Mouse (Mus musculus): Measurements from ENCODE around the gene Prtg. TPM values are rescaled to one million over a fixed set of nuclear protein-coding genes. Genes with fewer than 3 reads are reported as not detected.

Gene Prtg
- polyA plus RNA-seq, 1 experiment from 2014 or later: 0.43 TPM

GRCm38 (mm10) chr9:72844496-72844895 lies 37.8 kb downstream of the Prtg start:
- WGBS: 95% methylated on average over 5 of the region's 5 CpGs
- Histone ChIP-seq H3K9ac (no peak overlapping the region), H3K36me3 (ENCODE audit: poor library complexity, severe bottlenecking) (no peaks in the 10 kb centered on the region)

GRCm38 (mm10) chr9:72846160-72846559 lies 39.5 kb downstream of the Prtg start:
- H3K36me3 ChIP-seq (ENCODE audit: poor library complexity, severe bottlenecking): no peaks in the 10 kb centered on the region
- no peak overlapping the region for H3K9ac ChIP-seq
- H3K27ac ChIP-seq: no peak overlapping the region
- WGBS: 91% methylated on average over 4 of the region's 4 CpGs
- no peaks in the 10 kb centered on the region; the same call in 1 of the 2 replicates for H3K27me3 ChIP-seq
- no peaks in the 10 kb centered on the region for H3K4me1 ChIP-seq
- H3K9me3 ChIP-seq (replicated peaks): 0 out of 2 replicates have a peak, but pooled peaks cover 4% of the 10 kb centered on the region
- no peak for ATAC-seq
- H3K4me3 ChIP-seq: no peak overlapping the region
- H3K4me2 ChIP-seq: no peak overlapping the region

More at GRCm38 (mm10) chr9:72844496-72844895, 37.8 kb downstream of the Prtg start:
- H3K27ac ChIP-seq: no peak overlapping the region
- 0 out of 2 replicates have a peak, but pooled peaks cover 4% of the 10 kb centered on the region for H3K9me3 ChIP-seq (replicated peaks)
- no peak overlapping the region for H3K4me2 ChIP-seq
- no peaks in the 10 kb centered on the region for H3K4me1 ChIP-seq
- ATAC-seq: no peak
- H3K4me3 ChIP-seq: no peak overlapping the region
- no peaks in the 10 kb centered on the region for H3K27me3 ChIP-seq

- no peak overlapping the region for H3K27ac ChIP-seq
- H3K4me1 ChIP-seq: peaks cover 19% of the 10 kb centered on the region
- no peak for ATAC-seq
- H3K36me3 ChIP-seq (ENCODE audit: poor library complexity, severe bottlenecking): peaks cover 3% of the 10 kb centered on the region; the same call in 1 of the 2 replicates
- H3K4me2 ChIP-seq: no peak overlapping the region
- no peak overlapping the region for H3K9ac ChIP-seq
- peaks cover 40% of the 10 kb centered on the region for H3K27me3 ChIP-seq
- H3K9me3 ChIP-seq (replicated peaks): 0 out of 2 replicates have a peak, but pooled peaks cover 4% of the 10 kb centered on the region
- WGBS: 94% methylated on average over 10 of the region's 10 CpGs
- H3K4me3 ChIP-seq: no peak overlapping the region
Measured at GRCm38 (mm10) chr9:72851541-72851940, 44.9 kb downstream of the Prtg start.

- no peak for ATAC-seq
- Histone ChIP-seq H3K27me3 (peaks cover 43% of the 10 kb centered on the region), H3K4me1 (peaks cover 19% of the 10 kb centered on the region), H3K36me3 (ENCODE audit: poor library complexity, severe bottlenecking) (peaks cover 3% of the 10 kb centered on the region; the same call in 1 of the 2 replicates), H3K9me3 (replicated peaks) (0 out of 2 replicates have a peak, but pooled peaks cover 4% of the 10 kb centered on the region), H3K4me3 (no peak overlapping the region), H3K4me2 (no peak overlapping the region), H3K9ac (no peak overlapping the region), H3K27ac (no peak overlapping the region)
- WGBS: 92% methylated on average over 5 of the region's 5 CpGs
Measured at GRCm38 (mm10) chr9:72851979-72852378, 45.3 kb downstream of the Prtg start.

- Histone ChIP-seq H3K27me3 (peaks cover 57% of the 10 kb centered on the region), H3K4me1 (peaks cover 19% of the 10 kb centered on the region), H3K27ac (no peak overlapping the region), H3K4me2 (peak overlapping the region; percentile 42), H3K36me3 (ENCODE audit: poor library complexity, severe bottlenecking) (peaks cover 3% of the 10 kb centered on the region; the same call in 1 of the 2 replicates), H3K9ac (no peak overlapping the region), H3K9me3 (replicated peaks) (0 out of 2 replicates have a peak, but pooled peaks cover 4% of the 10 kb centered on the region), H3K4me3 (no peak overlapping the region)
- ATAC-seq: peak; percentile 76; the same call in 1 of the 2 replicates
- WGBS: 5% methylated on average over 13 of the region's 13 CpGs
Measured at GRCm38 (mm10) chr9:72853681-72854190, 47.1 kb downstream of the Prtg start.

- no peak overlapping the region for H3K4me3 ChIP-seq
- ATAC-seq: no peak
- H3K9me3 ChIP-seq (replicated peaks): no peaks in the 10 kb centered on the region
- 91% methylated on average over 24 of the region's 24 CpGs for WGBS
- peaks cover 19% of the 10 kb centered on the region for H3K4me1 ChIP-seq
- H3K27me3 ChIP-seq: peaks cover 65% of the 10 kb centered on the region
- H3K9ac ChIP-seq: no peak overlapping the region
- H3K27ac ChIP-seq: no peak overlapping the region
- H3K4me2 ChIP-seq: no peak overlapping the region
- no peaks in the 10 kb centered on the region for H3K36me3 ChIP-seq (ENCODE audit: poor library complexity, severe bottlenecking)
Measured at GRCm38 (mm10) chr9:72856721-72857120, 50.0 kb downstream of the Prtg start.

- WGBS: 88% methylated on average over 5 of the region's 5 CpGs
- Histone ChIP-seq H3K36me3 (ENCODE audit: poor library complexity, severe bottlenecking) (no peaks in the 10 kb centered on the region), H3K27ac (no peak overlapping the region), H3K27me3 (peaks cover 49% of the 10 kb centered on the region), H3K4me3 (no peak overlapping the region), H3K9me3 (replicated peaks) (no peaks in the 10 kb centered on the region), H3K9ac (no peak overlapping the region), H3K4me2 (no peak overlapping the region), H3K4me1 (no peaks in the 10 kb centered on the region; the same call in 1 of the 2 replicates)
- ATAC-seq: no peak
Measured at GRCm38 (mm10) chr9:72860764-72861163, 54.1 kb downstream of the Prtg start.

GRCm38 (mm10) chr9:72861235-72861634 lies 54.6 kb downstream of the Prtg start:
- H3K4me2 ChIP-seq: no peak overlapping the region
- WGBS: 84% methylated on average over 10 of the region's 10 CpGs
- no peak overlapping the region for H3K27ac ChIP-seq
- no peaks in the 10 kb centered on the region for H3K36me3 ChIP-seq (ENCODE audit: poor library complexity, severe bottlenecking)
- H3K4me3 ChIP-seq: no peak overlapping the region
- peaks cover 44% of the 10 kb centered on the region for H3K27me3 ChIP-seq
- H3K9ac ChIP-seq: no peak overlapping the region
- no peak for ATAC-seq
- H3K9me3 ChIP-seq (replicated peaks): no peaks in the 10 kb centered on the region
- H3K4me1 ChIP-seq: no peaks in the 10 kb centered on the region; the same call in 1 of the 2 replicates

- H3K27ac ChIP-seq: no peak overlapping the region
- no peaks in the 10 kb centered on the region for H3K36me3 ChIP-seq (ENCODE audit: poor library complexity, severe bottlenecking)
- peaks cover 36% of the 10 kb centered on the region for H3K27me3 ChIP-seq
- H3K9me3 ChIP-seq (replicated peaks): no peaks in the 10 kb centered on the region
- H3K4me3 ChIP-seq: no peak overlapping the region
- WGBS: 90% methylated on average over 11 of the region's 11 CpGs
- no peak overlapping the region for H3K9ac ChIP-seq
- H3K4me2 ChIP-seq: no peak overlapping the region
- no peak for ATAC-seq
- no peaks in the 10 kb centered on the region; the same call in 1 of the 2 replicates for H3K4me1 ChIP-seq
Measured at GRCm38 (mm10) chr9:72862186-72862585, 55.5 kb downstream of the Prtg start.

GRCm38 (mm10) chr9:72862955-72863354 lies 56.3 kb downstream of the Prtg start:
- Histone ChIP-seq H3K4me2 (no peak overlapping the region), H3K36me3 (ENCODE audit: poor library complexity, severe bottlenecking) (no peaks in the 10 kb centered on the region), H3K9ac (no peak overlapping the region), H3K4me1 (no peaks in the 10 kb centered on the region; the same call in 1 of the 2 replicates), H3K27ac (no peak overlapping the region), H3K9me3 (replicated peaks) (no peaks in the 10 kb centered on the region), H3K27me3 (peaks cover 28% of the 10 kb centered on the region), H3K4me3 (no peak overlapping the region)
- no peak for ATAC-seq
- 90% methylated on average over 4 of the region's 4 CpGs for WGBS

- peaks cover 23% of the 10 kb centered on the region for H3K27me3 ChIP-seq
- WGBS: 31% methylated on average over 5 of the region's 5 CpGs
- ATAC-seq: no peak
- no peaks in the 10 kb centered on the region for H3K36me3 ChIP-seq (ENCODE audit: poor library complexity, severe bottlenecking)
- no peak overlapping the region for H3K9ac ChIP-seq
- H3K4me2 ChIP-seq: no peak overlapping the region
- no peaks in the 10 kb centered on the region; the same call in 1 of the 2 replicates for H3K4me1 ChIP-seq
- no peaks in the 10 kb centered on the region for H3K9me3 ChIP-seq (replicated peaks)
- H3K27ac ChIP-seq: no peak overlapping the region
- H3K4me3 ChIP-seq: no peak overlapping the region
Measured at GRCm38 (mm10) chr9:72863773-72864172, 57.1 kb downstream of the Prtg start.

GRCm38 (mm10) chr9:72867434-72867833 lies 60.8 kb downstream of the Prtg start:
- WGBS: 89% methylated on average over 6 of the region's 6 CpGs
- peaks cover 11% of the 10 kb centered on the region; the same call in 1 of the 2 replicates for H3K27me3 ChIP-seq
- ATAC-seq: no peak
- H3K36me3 ChIP-seq (ENCODE audit: poor library complexity, severe bottlenecking): no peaks in the 10 kb centered on the region
- no peak overlapping the region for H3K27ac ChIP-seq
- H3K9me3 ChIP-seq (replicated peaks): no peaks in the 10 kb centered on the region
- H3K9ac ChIP-seq: no peak overlapping the region
- peaks cover 11% of the 10 kb centered on the region for H3K4me1 ChIP-seq
- H3K4me2 ChIP-seq: no peak overlapping the region
- no peak overlapping the region for H3K4me3 ChIP-seq

GRCm38 (mm10) chr9:72868774-72869173 lies 62.1 kb downstream of the Prtg start:
- ATAC-seq: no peak
- peaks cover 18% of the 10 kb centered on the region for H3K4me1 ChIP-seq
- WGBS: 82% methylated on average over 2 of the region's 2 CpGs
- no peak overlapping the region for H3K4me3 ChIP-seq
- H3K4me2 ChIP-seq: no peak overlapping the region
- H3K36me3 ChIP-seq (ENCODE audit: poor library complexity, severe bottlenecking): no peaks in the 10 kb centered on the region
- no peaks in the 10 kb centered on the region for H3K27me3 ChIP-seq
- no peaks in the 10 kb centered on the region for H3K9me3 ChIP-seq (replicated peaks)
- no peak overlapping the region for H3K9ac ChIP-seq
- no peak overlapping the region for H3K27ac ChIP-seq

Measured in forebrain, embryonic 13.5 days (tissue).